Mouse (Mus musculus): ENCODE data around the gene Ttyh1.

Gene Ttyh1

GRCm38 (mm10) chr7:4164090-4164910, 45.1 kb downstream of the Ttyh1 start, which contains the start of gene Cdc42ep5:
Cdc42ep5 (minus strand) TSS chr7:4164860.
- in situ Hi-C loops (cut with MboI, MseI), result loop anchor here (5.0 to 10.0 kb wide), 2 partner anchors 58 to 241 kb away; no protein-coding TSS in a partner anchor

DNA sequence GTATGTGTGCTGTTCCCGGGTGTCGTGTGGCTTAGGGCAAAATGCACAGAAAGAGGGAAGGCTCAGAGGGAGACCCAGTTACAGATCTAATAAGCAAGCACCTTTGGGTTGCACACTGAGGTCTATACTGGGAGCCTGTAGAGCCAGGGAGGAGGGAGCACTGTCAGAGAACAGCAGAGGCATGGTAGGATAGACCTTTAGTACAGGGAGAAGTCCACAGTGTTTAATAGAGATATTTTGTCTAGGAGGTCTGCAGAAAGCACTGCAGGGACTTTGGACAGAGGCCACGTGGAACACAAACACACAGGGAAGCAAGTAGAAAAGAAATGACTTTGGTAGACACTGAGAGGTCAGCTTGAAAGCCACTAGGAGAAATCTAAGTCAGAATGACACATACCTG, 46.1 kb downstream of the Ttyh1 start:
- in situ Hi-C loops (cut with MboI, MseI), result loop anchor here (10.0 kb wide), 1 partner anchor 240 kb away; no protein-coding TSS in a partner anchor

GRCm38 (mm10) chr7:4167098-4167497, 47.9 kb downstream of the Ttyh1 start:
- in situ Hi-C loops (cut with MboI, MseI), result loop anchor here (10.0 kb wide), 1 partner anchor 238 kb away; no protein-coding TSS in a partner anchor

GRCm38 (mm10) chr7:4170193-4170938, 51.2 kb downstream of the Ttyh1 start:
- in situ Hi-C loops (cut with MboI, MseI), result no loop called here

GRCm38 (mm10) chr7:4178438-4178837, 59.2 kb downstream of the Ttyh1 start:
- in situ Hi-C loops (cut with MboI, MseI), result no loop called here
